Mouse (Mus musculus) liver, embryonic 14.5 days (tissue): Measurements from ENCODE around the gene Ube2h.

Experiments used
- CTCF ChIP-seq: IDR thresholded peaks from 2 replicates; pipeline ENCODE4 v1.5.1; 2016; ENCODE audit warnings: antibody characterized with exemption, low read depth, control low read depth
- EP300 ChIP-seq: IDR thresholded peaks from 2 replicates; pipeline ENCODE4 v1.6.1; 2016; ENCODE audit warnings: antibody characterized with exemption, low read depth

- TF ChIP-seq EP300: no peak
- no peak for TF ChIP-seq CTCF
Measured at GRCm38 (mm10) chr6:30282361-30282760, 22.0 kb downstream of the Ube2h start.
